Mouse (Mus musculus) kidney, adult 9 months (tissue): ENCODE measurements around the gene Gm26602.
A peak's percentile ranks its signal among the peaks of the same experiment; 100 is the strongest.

Experiments
- DNase-seq: peaks from one replicate; pipeline ENCODE4 v3.0.0; 2022

Gm26602 gene

DNA sequence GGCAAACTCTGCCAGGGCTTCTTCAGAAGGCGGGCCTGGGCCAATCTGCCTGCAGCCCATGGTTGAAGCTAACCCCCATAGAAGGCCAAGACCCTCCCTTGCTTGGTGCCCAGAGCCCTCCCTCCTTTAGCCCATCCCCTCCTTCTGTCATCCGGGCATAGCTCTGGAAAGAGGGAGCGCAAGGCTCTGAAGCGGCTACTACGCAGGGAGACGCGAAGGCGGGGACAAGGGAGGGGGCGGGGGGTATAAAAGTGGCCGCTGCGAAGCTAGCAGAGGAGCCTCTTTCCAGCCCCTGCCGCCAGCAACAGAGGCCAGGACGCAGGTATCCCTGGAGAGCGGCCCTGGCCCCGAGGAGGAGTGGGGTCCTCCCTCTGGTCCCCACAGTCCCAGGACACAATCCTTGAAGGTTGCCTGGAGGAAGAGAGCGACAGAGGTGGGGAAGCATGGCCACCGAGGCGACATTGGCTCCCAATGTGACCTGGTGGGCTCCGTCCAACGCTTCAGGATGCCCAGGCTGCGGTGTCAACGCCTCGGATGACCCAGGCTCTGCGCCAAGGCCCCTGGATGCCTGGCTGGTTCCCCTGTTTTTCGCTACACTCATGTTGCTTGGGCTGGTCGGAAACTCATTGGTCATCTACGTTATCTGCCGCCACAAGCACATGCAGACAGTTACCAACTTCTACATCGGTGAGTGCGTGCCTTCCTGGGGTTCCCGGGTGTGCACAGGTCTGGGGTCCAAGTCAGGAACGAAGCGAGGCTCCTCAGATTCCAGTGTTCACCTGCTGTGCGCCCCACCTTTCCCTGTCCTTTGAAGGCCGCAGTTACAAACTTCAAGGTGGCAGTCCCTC is 7.8 kb downstream of the Gm26602 start:
- no peak for DNase-seq

DNA sequence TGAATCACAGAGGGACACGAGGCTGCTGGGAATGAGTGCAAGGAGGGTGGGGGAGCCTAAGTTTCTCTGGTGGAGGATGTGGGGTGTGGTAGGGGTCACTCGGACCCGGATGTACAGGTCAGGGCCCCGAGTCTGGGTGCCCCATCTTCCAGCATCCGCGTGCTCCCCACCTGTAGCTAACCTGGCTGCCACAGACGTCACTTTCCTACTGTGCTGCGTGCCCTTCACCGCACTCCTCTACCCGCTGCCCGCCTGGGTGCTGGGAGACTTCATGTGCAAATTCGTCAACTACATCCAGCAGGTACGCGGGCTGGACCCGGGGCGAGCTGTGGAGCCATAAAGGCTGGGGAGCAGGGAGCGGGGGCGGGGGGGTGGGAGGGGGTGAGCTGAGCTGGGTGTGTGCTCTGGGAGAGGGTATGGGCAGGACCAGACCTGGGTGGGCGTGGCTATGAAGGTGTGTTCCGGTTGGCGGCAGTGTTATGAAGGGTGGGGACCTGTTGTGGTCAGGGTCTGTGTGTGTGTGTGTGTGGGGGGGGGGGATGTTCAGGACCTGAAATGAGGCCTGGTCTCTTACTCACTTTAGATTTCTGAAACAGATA is 8.7 kb downstream of the Gm26602 start:
- no peak for DNase-seq

DNA sequence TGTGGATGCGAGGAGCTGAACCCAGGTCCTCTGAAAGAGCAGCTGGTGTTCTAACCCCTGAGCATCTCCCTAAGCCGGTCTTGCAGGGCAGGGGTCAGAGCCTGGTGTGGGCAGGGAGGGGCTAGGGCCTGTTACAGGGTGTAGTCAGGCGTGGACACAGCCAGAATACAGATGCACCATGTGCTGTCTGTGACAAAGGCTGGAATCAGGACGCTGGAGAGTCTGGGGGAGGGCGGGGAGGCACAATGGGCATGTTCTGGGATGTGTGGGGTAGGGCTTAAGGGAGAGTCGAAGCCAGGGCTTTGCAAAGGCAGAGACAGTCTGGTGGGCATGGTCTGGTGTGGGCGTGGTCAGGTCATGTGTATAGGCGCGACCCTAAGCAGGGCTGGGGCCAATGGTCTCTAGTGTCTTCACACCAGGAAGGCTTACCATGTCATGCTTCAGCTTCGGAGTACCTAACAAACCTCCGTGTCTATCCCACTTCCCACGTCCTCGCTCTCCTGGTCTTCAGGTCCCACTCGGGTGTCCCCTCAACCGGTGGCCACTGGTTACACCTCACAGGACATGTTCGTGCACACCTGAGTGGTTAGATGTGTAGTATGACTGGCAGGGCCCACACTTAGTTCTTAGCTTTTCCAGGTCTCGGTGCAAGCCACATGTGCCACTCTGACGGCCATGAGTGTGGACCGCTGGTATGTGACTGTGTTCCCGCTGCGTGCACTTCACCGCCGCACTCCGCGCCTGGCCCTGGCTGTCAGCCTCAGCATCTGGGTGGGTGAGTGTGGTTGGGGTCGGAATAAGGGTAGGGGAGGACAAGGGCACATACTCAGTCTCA is 9.6 kb downstream of the Gm26602 start:
- no peak for DNase-seq

DNA sequence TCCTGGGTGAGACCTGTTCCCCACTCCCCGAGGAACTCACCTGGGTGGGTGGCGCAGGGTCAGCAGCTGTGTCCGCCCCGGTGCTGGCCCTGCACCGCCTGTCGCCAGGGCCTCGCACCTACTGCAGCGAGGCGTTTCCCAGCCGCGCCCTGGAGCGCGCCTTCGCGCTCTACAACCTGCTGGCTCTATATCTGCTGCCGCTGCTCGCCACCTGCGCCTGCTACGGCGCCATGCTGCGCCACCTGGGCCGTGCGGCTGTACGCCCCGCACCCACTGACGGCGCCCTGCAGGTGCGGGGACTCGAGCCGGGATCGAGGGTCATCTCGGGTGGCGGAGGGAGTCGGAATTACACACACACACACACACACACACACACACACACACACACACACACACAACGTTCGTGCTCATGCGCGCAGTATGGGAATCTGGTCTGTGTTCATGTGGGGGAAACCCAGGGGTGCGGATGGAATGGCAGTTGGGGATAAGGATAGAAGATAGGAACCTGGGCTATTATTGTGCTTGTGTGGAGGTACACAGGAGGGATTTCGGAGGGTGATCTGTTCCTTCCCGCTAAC is 10.4 kb downstream of the Gm26602 start, which contains the start of gene R3hdm4:
TSS of gene R3hdm4 (minus strand) at position 251 of the 578 bp plus-strand sequence.
- no peak for DNase-seq

DNA sequence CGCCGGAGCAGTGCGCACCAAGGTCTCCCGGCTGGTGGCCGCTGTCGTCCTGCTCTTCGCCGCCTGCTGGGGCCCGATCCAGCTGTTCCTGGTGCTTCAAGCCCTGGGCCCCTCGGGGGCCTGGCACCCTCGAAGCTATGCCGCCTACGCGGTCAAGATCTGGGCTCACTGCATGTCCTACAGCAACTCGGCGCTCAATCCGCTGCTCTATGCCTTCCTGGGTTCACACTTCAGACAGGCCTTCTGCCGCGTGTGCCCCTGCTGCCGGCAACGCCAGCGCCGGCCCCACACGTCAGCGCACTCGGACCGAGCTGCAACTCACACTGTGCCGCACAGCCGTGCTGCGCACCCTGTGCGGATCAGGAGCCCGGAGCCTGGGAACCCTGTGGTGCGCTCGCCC is 10.9 kb downstream of the Gm26602 start:
- no peak for DNase-seq

DNA sequence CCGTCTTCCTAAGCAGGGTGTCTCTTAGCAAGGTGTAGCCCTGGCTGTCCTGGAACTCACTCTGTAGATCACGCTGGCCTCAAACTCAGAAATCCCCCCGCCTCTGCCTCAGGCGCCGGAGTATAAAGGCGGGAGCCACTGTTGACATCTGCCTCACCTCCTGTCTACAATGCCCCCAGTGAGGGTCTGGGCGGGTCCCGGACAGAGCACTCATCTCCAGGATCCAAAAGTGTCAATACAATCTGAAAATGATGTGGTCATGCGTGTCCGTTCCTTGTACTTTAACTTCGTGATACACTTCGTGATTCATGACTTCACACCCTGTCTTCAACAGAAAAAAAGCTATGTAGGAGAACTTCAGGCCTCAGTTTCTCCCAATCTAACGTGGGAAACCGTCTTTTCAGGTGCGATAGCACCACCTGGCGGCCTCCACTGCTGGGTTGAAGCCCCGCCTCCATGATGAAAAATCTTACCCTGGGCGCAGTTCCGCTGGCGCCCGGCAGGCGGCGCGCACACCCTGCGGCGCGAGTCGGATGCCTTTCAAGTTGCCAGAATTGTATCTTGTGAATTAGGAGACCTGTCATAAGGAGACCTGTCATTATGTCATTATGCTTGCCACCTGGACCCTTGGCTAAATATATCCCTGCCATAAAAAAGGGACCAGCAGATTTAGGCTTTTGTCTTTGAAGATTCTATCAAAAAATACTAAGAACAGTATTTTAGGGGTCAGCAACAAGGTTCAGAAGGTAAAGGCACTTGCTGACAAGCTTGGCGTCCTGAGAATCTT is 14.5 kb downstream of the Gm26602 start:
- DNase-seq: peak; percentile 97

DNA sequence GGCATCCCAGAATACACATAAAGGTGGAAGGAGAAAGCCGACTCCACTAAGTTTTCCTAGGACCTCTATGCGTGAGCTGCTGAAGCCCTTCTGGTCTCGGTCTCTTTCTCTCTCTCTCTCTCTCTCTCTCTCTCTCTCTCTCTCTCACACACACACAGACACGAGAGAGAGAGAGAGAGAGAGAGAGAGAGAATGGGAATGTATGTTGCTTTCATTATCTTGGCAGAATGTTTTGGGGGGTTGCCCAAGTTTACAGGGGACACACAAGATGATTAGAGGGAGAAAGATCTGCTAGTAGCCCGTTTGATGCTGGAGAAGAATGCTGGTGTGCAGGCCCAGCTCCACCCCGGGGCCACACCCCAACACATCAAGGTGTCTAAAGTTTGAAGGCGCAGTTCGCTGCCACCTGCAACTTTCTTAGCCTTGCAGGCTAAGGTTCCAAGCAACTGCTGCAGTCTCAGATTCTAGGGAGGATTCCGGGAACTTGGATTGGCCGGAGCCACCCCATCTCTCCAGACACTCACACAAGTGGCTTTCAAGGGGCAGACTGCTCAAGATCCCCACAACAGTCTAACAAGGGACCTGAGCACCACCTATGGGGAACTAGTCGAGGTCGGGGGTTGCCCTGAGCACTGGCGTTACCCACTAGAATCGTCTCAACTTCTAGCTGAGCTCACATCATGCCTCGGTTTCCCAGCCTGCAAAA is 15.3 kb downstream of the Gm26602 start:
- no peak for DNase-seq

DNA sequence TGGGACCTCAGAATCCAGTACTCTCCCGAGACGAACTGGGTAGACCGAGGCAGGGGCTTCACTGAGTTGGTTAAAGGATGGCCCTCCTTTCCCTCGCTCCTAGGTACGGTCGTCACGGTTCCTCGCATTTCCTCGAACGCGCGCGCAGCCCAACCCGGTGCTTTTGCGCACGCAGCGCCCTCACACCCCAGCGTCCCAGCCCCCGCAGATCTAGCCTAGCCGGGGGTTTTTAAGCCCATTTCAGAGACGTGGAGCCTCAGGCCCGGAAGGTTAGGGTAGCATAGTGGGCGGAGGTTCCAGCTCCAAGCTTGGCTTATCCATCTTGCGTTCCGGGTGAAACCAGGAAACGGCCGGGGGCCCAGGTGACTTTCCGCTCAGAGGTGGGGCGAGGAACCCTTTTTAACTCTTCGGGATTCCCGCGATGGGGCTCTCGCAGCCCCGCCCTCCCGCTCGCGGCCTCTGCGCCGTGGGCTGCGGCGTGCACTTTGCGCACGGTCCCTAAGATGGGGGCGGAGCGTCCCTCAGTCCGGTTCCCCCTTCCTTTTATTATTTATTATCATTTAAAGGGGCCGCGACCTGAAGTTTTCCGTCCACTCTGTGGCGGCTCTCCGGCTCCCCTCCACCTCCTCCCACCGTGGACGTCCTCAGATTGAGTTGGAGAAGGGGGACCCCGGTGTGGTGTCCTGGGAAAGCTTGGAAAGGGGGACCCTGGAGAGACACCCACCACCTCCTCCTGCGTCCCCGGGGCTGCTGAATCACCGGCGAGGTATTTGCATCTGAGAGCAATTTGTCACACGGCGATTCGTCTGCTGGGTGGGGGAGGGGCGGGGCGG is 16.1 kb downstream of the Gm26602 start, which contains the start of gene Arid3a:
TSS of gene Arid3a (plus strand) at position 553 of the 833 bp plus-strand sequence.
- DNase-seq: peak; percentile 91

DNA sequence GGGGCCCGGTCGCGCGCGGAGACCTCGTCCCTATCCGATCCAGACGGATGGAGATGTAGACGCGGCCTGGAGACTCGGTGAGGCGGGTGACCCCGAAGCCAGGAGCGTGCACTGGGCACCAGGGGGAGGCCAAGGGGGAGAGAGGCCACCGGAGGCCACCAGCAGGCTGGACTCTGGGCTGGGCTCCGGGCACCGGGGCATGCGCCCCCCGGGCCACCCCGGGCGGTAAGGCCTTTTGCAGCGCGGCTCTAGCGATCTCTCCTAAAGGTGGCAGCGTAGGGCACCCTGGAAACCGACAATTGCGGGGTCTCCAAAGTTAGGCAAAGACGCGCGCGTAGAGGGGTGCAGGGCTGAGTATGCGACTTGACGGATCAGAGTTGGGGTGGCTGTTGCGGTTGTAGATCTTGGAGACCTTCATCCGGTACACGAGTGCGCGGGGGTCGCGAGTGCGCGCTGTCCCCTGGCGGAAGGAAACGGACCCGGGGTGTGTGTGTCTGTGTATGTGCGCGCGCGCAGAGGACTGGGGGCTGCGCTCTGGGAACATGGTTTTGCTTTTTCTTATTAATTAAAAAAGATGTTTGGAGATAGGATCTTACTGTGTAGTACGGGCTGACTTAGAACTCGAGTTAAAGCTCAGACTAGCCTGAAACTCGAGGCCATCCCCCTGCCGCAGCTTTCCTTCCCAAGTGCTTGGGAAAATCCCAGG is 16.8 kb downstream of the Gm26602 start:
- peak; percentile 62 for DNase-seq

DNA sequence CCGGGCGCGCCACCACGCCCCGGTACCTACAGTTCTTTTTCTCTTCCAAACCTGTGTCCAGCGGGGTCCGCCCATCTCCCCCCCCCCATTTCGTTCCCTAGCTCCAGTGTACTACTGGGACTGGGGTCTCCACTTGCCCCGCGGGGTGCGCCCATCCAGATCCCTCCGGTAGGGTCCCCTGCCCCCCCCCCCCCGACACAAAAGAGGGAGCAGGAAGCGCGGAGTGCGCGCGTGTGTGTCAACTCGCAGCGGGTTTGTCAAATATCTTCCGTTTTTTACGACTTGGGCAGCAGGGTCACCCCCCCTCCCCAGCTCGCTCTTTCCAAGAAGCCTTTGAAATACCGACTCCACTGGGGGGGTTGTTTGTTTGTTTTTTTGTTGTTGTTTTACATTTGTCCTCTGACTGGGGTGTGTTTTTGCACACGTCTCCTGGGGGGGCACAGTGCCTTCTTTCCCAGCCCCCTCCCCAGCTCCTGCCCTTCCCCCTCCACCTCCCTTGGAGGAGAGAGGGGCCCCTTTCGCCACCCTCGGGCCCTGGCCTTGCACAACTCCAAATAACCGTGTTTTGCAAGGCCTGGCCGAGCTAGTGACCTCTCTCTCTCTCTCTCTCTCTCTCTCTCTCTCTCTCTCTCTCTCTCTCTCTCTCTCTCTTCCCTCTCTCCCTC is 17.5 kb downstream of the Gm26602 start:
- DNase-seq: peak; percentile 46

DNA sequence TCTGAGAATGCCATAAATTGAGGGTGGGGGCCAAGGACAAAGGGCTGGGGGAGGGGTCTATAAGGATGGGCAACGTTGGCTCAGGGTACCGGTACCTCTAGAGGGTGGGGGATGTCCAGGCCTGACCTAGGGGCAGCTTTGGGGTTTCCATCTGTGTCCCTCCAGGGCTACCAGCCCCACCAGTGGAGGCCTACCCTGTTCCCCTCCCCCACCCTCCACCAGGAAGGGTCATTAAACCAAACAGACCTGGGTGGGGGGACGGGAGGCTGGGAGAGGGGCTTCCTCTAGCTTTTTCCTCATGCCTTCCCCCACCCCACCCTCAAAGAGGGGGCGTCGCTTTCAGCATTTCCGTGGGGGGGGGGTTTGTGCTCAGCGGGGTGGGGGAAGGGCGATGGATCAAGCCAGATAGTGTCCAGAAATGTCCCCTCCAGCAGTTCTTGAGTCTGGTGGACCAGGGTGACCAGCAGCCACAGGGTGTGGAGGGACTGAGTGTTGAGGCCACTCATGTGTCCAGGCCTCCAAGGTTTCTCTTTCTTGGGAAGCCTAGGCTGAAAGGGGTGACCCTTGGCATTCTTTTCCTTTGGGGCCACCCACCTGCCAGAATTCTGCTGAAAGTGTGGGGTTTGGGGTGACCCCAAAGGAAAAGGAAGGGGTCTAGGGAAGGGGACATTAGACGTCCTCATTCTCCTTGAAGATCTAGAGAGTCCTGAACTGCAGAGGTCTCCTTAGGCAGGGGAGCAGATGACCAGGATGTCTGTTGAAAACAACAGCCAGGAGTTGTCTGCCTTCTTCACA is 18.4 kb downstream of the Gm26602 start:
- DNase-seq: no peak

DNA sequence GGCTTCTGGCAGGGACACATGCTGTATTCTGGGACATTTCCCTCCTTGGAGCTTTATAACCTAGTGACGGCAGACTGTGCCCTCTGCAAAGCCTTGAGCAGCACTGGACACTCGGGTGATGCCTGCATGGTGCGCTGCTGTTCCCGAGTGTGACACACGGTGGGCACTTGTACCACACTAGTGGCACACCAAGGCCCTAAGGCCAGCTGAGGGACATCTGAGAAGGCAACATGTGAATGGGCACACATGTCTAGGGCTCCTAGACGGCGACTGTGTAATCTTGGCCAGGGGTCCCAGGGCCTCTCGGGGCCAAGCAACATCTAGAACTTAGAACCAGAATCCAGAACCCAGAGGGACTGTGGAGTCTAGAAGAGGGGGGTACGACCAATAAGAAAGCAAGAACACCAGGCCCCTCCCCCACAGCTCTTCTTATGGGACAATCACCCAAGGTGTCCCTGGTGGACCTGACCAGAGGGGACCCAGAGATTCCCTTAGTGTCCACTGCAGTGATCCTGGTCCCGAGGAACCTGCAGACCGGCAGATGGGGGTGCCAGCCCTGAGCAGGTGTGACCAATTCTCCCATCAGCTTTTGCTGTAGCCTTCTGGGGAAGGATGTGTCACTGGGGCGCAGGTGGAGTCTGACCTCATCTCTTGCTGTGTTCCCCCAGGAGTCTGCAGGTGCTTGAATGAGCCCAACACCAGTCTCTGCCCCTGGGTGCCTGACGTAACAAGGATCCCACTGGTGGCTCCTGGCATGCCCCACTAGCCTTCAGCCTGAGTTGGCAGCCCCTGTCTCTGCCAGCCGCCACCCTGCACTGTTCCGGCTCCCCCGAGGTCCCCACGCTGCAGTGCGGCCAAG is 19.5 kb downstream of the Gm26602 start:
- DNase-seq: no peak

DNA sequence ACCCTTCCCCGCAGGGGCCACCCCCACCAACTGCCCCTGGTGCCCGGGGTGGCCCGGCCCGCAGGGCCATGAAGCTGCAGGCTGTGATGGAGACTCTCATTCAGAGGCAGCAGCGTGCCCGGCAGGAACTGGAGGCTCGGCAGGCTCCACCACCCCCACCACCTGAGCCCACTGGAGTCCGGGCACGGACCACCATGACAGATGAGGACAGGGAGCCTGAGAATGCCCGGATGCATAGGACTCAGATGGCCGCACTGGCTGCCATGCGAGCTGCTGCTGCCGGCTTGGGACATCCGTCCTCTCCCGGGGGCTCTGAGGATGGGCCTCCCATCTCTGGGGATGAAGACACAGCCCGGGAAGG is 20.1 kb downstream of the Gm26602 start:
- no peak for DNase-seq

DNA sequence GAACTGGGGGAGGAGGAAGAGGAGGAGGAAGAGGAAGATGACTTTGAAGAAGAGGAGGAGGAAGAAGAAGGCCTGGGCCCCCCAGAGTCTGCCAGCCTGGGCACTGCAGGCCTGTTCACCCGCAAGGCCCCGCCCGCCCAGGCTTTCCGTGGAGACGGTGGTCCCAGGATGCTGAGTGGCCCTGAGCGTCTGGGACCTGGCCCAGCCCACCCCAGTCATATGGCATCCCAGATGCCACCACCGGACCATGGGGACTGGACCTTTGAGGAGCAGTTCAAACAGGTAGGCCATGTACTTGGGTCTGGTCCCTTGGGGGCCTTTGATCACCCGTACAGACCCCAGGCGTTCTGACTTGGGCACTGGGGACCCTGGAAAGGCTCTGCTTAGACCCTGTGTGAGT is 21.1 kb downstream of the Gm26602 start:
- DNase-seq: no peak

DNA sequence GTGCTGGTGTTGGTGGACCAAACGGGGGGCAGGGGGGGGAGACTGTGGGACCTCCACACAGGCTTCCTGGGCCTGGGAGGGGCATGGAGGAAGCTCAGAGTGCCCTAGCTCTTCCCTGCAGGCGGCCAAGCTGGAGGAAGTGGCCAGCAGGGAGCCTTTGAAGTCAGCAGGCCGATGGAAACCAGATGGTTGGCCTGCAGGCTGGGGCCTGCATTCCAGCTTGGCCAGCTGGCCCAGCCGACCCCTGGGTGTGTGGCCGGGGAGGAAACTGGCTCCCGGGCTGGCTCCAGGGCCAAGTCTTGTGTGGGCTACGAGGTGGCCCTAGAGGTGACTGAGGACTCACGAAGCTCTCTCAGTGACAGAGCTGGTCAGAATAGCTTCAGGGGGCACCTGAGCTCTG is 22.1 kb downstream of the Gm26602 start:
- DNase-seq: peak; percentile 59

DNA sequence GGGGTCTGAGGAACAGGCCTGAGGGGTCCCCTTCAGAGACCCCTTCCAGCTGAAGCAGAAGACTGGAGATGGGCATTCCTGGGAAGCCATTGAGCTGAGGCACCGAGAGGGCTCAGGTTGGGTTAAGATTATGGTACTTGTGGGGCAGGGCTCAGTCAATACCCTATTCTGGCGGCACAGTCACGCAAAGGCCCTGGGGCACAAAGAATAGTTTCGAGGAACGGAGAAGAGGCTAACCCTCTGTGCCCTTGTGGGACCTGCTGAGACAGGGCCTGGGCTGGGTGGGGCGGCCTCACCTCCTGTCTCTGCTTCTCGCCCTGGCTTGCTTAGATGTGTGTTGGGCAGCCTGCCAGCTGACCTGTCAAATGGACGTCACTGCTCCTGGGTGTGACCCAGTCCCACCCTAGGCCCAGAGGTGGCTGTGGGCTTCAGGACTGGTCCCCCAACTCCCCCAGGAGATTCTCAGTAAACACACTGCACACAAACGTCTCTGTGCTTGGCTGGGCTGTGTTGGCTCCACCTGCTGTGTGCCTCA is 22.6 kb downstream of the Gm26602 start:
- no peak for DNase-seq

DNA sequence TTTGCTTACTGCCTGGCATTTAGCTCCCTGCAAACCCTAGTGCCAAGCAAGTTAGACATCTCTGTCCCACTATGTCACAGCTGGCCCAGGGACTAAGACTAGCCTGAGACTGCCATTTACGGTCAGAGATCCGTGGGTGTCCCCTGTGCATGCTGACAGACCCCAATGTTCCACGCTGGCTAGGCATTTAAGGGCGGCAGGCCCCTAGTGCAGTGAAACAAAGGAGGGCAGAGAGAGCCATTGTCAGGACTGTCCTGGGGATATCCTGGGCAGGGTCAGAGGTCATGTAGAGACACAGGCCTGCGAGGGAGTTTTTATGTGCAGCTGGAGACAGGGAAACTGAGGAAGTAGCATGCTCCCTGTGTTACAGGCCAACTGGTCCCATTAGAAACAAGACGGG is 23.2 kb downstream of the Gm26602 start:
- DNase-seq: no peak
